Mouse (Mus musculus) embryonic facial prominence, embryonic 11.5 days (tissue): ENCODE data around the gene Csrp2. TPM values are rescaled to one million over a fixed set of nuclear protein-coding genes. Genes with fewer than 3 reads are reported as not detected.

Experiments used
- ATAC-seq: fragments of 200-750 bp; cut with Nextera tagmentation; replicated peaks from 2 replicates; pipeline ENCODE4 v1.8.0; 2017; ENCODE audit warnings: low read depth; ENCODE audit not compliant: insufficient number of reproducible peaks, low FRiP score, low TSS enrichment
- DNase-seq: peaks from one replicate; pipeline ENCODE4 v3.0.0-alpha.2; 2015; ENCODE audit warnings: low spot score
- H3K27ac ChIP-seq: fragments of 300-500 bp; sonication (generic); replicated peaks from 2 replicates; pipeline ENCODE4 v1.5.1; 2014; ENCODE audit warnings: mild to moderate bottlenecking, low read depth, low read length, control low read depth
- H3K27me3 ChIP-seq: fragments of 300-500 bp; sonication (generic); 2 replicates; pipeline ENCODE4 v1.6.1; 2014; ENCODE audit warnings: mild to moderate bottlenecking, low read length, moderate library complexity, mixed read lengths; ENCODE audit not compliant: control insufficient read depth, insufficient read depth
- H3K36me3 ChIP-seq: fragments of 300-500 bp; sonication (generic); replicated peaks from 2 replicates; pipeline ENCODE4 v1.6.1; 2014; ENCODE audit warnings: low read depth, mild to moderate bottlenecking, low read length, moderate library complexity, mixed read lengths; ENCODE audit not compliant: control insufficient read depth, insufficient read depth
- H3K4me1 ChIP-seq: fragments of 300-500 bp; sonication (generic); 2 replicates; pipeline ENCODE4 v1.6.1; 2014; ENCODE audit warnings: low read length, mixed read lengths; ENCODE audit not compliant: control insufficient read depth, insufficient read depth
- H3K4me2 ChIP-seq: fragments of 300-500 bp; sonication (generic); 2 replicates; pipeline ENCODE4 v1.6.1; 2014; ENCODE audit warnings: low read depth, mild to moderate bottlenecking, control low read depth, low read length, moderate library complexity
- H3K4me3 ChIP-seq: fragments of 300-500 bp; sonication (generic); 2 replicates; pipeline ENCODE4 v1.5.1; 2014; ENCODE audit warnings: low read depth, low read length, control low read depth
- H3K9ac ChIP-seq: fragments of 300-500 bp; sonication (generic); replicated peaks from 2 replicates; pipeline ENCODE4 v1.6.1; 2014; ENCODE audit warnings: mild to moderate bottlenecking, control low read depth, low read length
- H3K9me3 ChIP-seq: fragments of 300-500 bp; sonication (generic); replicated peaks from 2 replicates; pipeline ENCODE4 v1.6.1; 2016; ENCODE audit warnings: mild to moderate bottlenecking, low read length, inconsistent platforms, mixed read lengths; ENCODE audit not compliant: control insufficient read depth
- WGBS: fragments of 180-500 bp; shearing (Covaris S2); extraction: QIAGEN DNeasy Blood & Tissue Kit; methylation state at CpG from one replicate; pipeline ENCODE4 v1.1.7; 2014; 5-methylcytosine and 5-hydroxymethylcytosine counted together
- polyA plus RNA-seq: library from polyadenylated mRNA; unstranded; fragments of >200 nt; fragmentation: Nextera tagmentation; extraction: Ambion mirVana; gene quantifications from 2 replicates; pipeline ENCODE4 v1.2.1, GENCODE M21; 2014

Csrp2 gene
- polyA plus RNA-seq, 1 experiment from 2014 or later, result 268 TPM

- Histone ChIP-seq H3K27me3 (no peaks in the 10 kb centered on the region), H3K4me1 (no peaks in the 10 kb centered on the region), H3K27ac (no peak overlapping the region), H3K9ac (no peak overlapping the region), H3K9me3 (no peaks in the 10 kb centered on the region), H3K4me2 (no peak overlapping the region), H3K4me3 (no peak overlapping the region), H3K36me3 (no peaks in the 10 kb centered on the region)
- no peak for DNase-seq
- ATAC-seq, result no peak
- 57% methylated on average over 7 of the region's 7 CpGs for WGBS
Observed at GRCm38 (mm10) chr10:110890656-110891272, 28.8 kb upstream of the Csrp2 start.

- H3K27me3 ChIP-seq, result no peaks in the 10 kb centered on the region
- ATAC-seq (no peak), DNase-seq (peak; percentile 6)
- no peak overlapping the region for H3K9ac ChIP-seq
- no peaks in the 10 kb centered on the region for H3K9me3 ChIP-seq
- 70% methylated on average over 13 of the region's 13 CpGs for WGBS
- no peak overlapping the region for H3K4me3 ChIP-seq
- H3K4me1 ChIP-seq, result no peaks in the 10 kb centered on the region
- no peaks in the 10 kb centered on the region for H3K36me3 ChIP-seq
- H3K27ac ChIP-seq, result no peak overlapping the region
- H3K4me2 ChIP-seq, result no peak overlapping the region
Observed at GRCm38 (mm10) chr10:110899744-110900501, 19.7 kb upstream of the Csrp2 start.

- DNase-seq (no peak), ATAC-seq (no peak)
- Histone ChIP-seq H3K4me3 (no peak overlapping the region), H3K27ac (no peak overlapping the region), H3K4me1 (no peaks in the 10 kb centered on the region), H3K36me3 (no peaks in the 10 kb centered on the region), H3K4me2 (no peak overlapping the region), H3K9ac (no peak overlapping the region), H3K9me3 (no peaks in the 10 kb centered on the region), H3K27me3 (no peaks in the 10 kb centered on the region)
- WGBS, result 93% methylated on average over 3 of the region's 3 CpGs
Observed at GRCm38 (mm10) chr10:110903862-110904261, 15.7 kb upstream of the Csrp2 start.

GRCm38 (mm10) chr10:110916666-110917344, 2.8 kb upstream of the Csrp2 start:
- Histone ChIP-seq H3K27me3 (no peaks in the 10 kb centered on the region), H3K4me3 (no peak overlapping the region), H3K36me3 (no peaks in the 10 kb centered on the region), H3K27ac (0 out of 2 replicates have a peak overlapping the region, but pooled peaks have one; percentile 3), H3K9me3 (no peaks in the 10 kb centered on the region), H3K9ac (no peak overlapping the region), H3K4me2 (no peak overlapping the region), H3K4me1 (no peaks in the 10 kb centered on the region)
- DNase-seq (peak; percentile 80), ATAC-seq (no peak)
- 32% methylated on average over 11 of the region's 11 CpGs for WGBS

- Histone ChIP-seq H3K27ac (no peak overlapping the region), H3K4me3 (no peak overlapping the region), H3K4me2 (no peak overlapping the region), H3K9ac (no peak overlapping the region), H3K36me3 (no peaks in the 10 kb centered on the region), H3K9me3 (no peaks in the 10 kb centered on the region), H3K4me1 (no peaks in the 10 kb centered on the region), H3K27me3 (no peaks in the 10 kb centered on the region)
- DNase-seq, result no peak
- WGBS, result 90% methylated on average over 6 of the region's 6 CpGs
- no peak for ATAC-seq
Observed at GRCm38 (mm10) chr10:110917521-110917920, 2.1 kb upstream of the Csrp2 start.

DNA sequence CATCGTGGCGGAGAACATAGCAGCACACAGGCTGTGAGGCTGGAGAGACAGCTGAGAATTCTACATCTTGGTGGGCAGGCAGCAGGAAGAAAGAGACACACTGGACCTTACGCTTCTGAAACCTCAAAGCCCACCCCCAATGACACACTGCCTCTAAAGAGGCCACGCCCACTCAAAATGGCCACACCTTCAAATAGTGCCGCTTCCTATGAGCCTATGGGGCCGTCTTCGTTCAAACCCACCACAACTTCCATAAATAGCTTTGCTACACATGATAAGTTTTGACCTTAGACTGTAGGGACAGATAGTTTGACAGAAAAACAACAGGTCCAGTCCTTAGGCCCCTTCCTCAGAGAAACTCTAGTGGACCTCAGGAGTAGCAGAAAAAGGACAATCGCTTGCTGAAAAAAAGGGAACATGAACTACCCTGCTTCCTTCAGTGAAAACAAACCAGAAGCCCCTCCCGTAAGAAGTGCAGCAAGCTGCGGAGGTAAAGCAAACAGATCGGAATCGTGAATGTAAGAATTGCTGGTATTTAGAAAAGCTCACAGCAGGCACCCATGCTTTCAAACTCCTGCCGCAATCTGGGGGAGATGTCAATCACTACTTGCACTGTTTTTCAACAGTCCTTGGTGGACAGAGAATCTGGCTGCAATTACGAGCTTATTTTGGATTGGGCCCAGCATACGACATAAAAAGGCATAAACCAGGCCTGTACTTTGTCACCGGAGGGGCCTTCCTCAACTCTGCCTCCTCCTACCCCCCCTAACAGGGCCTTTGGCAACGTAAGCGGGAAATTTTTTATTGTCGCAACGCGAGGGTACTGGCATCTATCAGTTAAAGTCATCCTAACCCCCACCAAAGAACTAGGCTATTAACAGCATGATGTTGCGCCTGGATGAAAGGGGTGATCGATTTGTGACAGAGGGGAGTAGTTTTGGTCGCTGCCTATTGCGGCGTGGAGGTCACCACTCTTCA, 886 bp upstream of the Csrp2 start:
- no peaks in the 10 kb centered on the region for H3K27me3 ChIP-seq
- WGBS, result 12% methylated on average over 26 of the region's 26 CpGs
- no peaks in the 10 kb centered on the region for H3K36me3 ChIP-seq
- peak; percentile 87 for DNase-seq
- H3K9ac ChIP-seq, result peak overlapping the region; percentile 19; the same call in 1 of the 2 replicates
- no peaks in the 10 kb centered on the region; the same call in 1 of the 2 replicates for H3K4me1 ChIP-seq
- peak; percentile 15; the same call in 1 of the 2 replicates for ATAC-seq
- peak overlapping the region; percentile 86; the same call in 1 of the 2 replicates for H3K4me3 ChIP-seq
- peak overlapping the region; percentile 64 for H3K4me2 ChIP-seq
- peak overlapping the region; percentile 98 for H3K27ac ChIP-seq
- H3K9me3 ChIP-seq, result no peaks in the 10 kb centered on the region

DNA sequence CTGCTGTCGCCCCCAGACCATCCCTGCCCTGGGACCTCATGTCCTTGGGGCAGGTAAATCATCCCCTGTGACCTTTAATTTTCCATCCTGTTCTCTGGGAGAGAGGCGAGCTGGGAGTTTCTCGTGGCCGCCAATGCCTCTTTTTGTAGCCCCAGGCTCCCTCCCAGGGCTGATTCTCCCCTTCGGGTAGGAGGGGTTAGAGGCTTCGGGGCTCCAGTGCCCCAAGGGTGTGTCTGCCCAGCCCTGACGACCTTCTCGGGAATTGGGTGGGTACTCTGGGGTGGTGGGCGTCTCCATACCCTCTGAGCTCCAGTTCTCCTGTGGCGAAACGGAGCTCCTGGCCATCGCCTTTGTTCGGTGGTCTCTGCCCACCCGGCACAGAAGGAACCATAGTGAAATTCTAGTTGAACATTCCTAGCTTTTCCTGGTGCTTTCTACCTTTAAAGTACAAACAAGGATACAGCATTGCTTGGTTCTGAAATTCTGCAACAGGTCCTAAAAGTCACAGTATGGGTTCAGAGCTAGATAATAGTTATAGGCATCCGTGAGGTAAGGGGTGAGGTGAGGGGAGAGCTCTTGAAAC, 870 bp downstream of the Csrp2 start:
- H3K27ac ChIP-seq, result peak overlapping the region; percentile 98
- peak; percentile 49 for ATAC-seq
- DNase-seq, result peak; percentile 61
- no peaks in the 10 kb centered on the region for H3K9me3 ChIP-seq
- peak overlapping the region; percentile 86 for H3K9ac ChIP-seq
- peak overlapping the region; percentile 86 for H3K4me3 ChIP-seq
- no peaks in the 10 kb centered on the region for H3K27me3 ChIP-seq
- under 1% methylated on average over 15 of the region's 15 CpGs for WGBS
- H3K36me3 ChIP-seq, result no peaks in the 10 kb centered on the region
- peak overlapping the region; percentile 64 for H3K4me2 ChIP-seq
- no peaks in the 10 kb centered on the region; the same call in 1 of the 2 replicates for H3K4me1 ChIP-seq
